In genomic region chr3:95928261-95928657, GRCm38 (mm10) we compare ENCODE assay signal across 8 mouse cellular contexts. TPM values are rescaled to one million over a fixed set of nuclear protein-coding genes. Genes with fewer than 3 reads are reported as not detected.
A peak's percentile ranks its signal among the peaks of the same experiment; 100 is the strongest.
DNase-seq lines count a peak whose midpoint lies in the region; ATAC-seq and TF ChIP-seq lines count a peak whose summit lies in the region.

No protein-coding gene starts in this region.

- WGBS in heart, embryonic 11.5 days (ENCODE audit: insufficient replicate concordance) = 60% methylated on average over 6 of the region's 6 CpGs
- WGBS in forebrain, embryonic 14.5 days = 79% methylated on average over 6 of the region's 6 CpGs
- WGBS in liver, embryonic 15.5 days (ENCODE audit: insufficient replicate concordance) = 30% methylated on average over 6 of the region's 6 CpGs

- H3K4me3 ChIP-seq in heart, embryonic 11.5 days (ENCODE audit: low read depth, low read length) = peak overlapping the region; percentile 96
- H3K4me3 ChIP-seq in CH12.LX (replicated peaks in 1 of 3; ENCODE audit: low read depth in 2 of 3, low read length in 2 of 3, poor library complexity in 1 of 3) = peak overlapping the region; percentile 58 to 92 (median 81)
- peak overlapping the region; percentile 90 for H3K4me3 ChIP-seq in forebrain, embryonic 14.5 days (ENCODE audit: low read depth, low read length)
- H3K4me3 ChIP-seq in liver, embryonic 15.5 days (replicated peaks) = peak overlapping the region; percentile 90

- no peak for TF ChIP-seq EP300 in CH12.LX (IDR thresholded peaks at IDR 0.05; ENCODE audit: low read length)

- H3K36me3 ChIP-seq in heart, embryonic 11.5 days (ENCODE audit: control insufficient read depth, insufficient read depth, low read length) = no peaks in the 10 kb centered on the region
- peaks cover under 1 to 6% of the 10 kb centered on the region in 2 experiments for H3K36me3 ChIP-seq in CH12.LX (replicated peaks in 1 of 2; ENCODE audit: control insufficient read depth in 1 of 2, insufficient read depth in 1 of 2, low read length in 1 of 2)
- H3K36me3 ChIP-seq in forebrain, embryonic 14.5 days (ENCODE audit: control insufficient read depth, insufficient read depth, low read length) = no peaks in the 10 kb centered on the region
- peaks cover 2% of the 10 kb centered on the region for H3K36me3 ChIP-seq in liver, embryonic 15.5 days (replicated peaks)

- intact Hi-C loops in heart, postnatal 10 days (cut with DNase I) = loop anchor here (2.0 kb wide), 1 partner anchor 29 kb away; no protein-coding TSS in a partner anchor

- H3K27ac ChIP-seq in heart, embryonic 11.5 days (ENCODE audit: low read depth, low read length) = peak overlapping the region; percentile 82
- H3K27ac ChIP-seq in CH12.LX (ENCODE audit: insufficient read depth, low read depth) = peak overlapping the region; percentile 62; the same call in 1 of the 2 replicates
- peak overlapping the region; percentile 82 for H3K27ac ChIP-seq in forebrain, embryonic 14.5 days (ENCODE audit: low read depth, low read length)
- H3K27ac ChIP-seq in liver, embryonic 15.5 days (replicated peaks) = peak overlapping the region; percentile 92

- in situ Hi-C loops in CH12.LX (cut with MboI; ENCODE audit: low pct_ligation_motif_present, low pct_unique_long_range_greater_than_20kb, low sequenced_read_pairs) = no loop called here

- no peak for TF ChIP-seq RAD21 in CH12.LX (IDR thresholded peaks at IDR 0.05; ENCODE audit: low read depth, low read length)

- TF ChIP-seq POLR2A in CH12.LX (IDR thresholded peaks at IDR 0.05; ENCODE audit: low read depth, low read length) = no peak

- peaks cover 41% of the 10 kb centered on the region for H3K79me2 ChIP-seq in CH12.LX (replicated peaks; ENCODE audit: control insufficient read depth, extremely low read depth, insufficient read depth, poor library complexity, severe bottlenecking)

- DNase-seq in heart, postnatal 10 days = no peak
- no peak for DNase-seq in CH12.LX (ENCODE audit: extremely low read depth)
- DNase-seq in forebrain, embryonic 14.5 days (ENCODE audit: low spot score) = no peak
- no peak for DNase-seq in natural killer cell, adult 2 months (ENCODE audit: low spot score in 2 of 2)
- no peak for DNase-seq in cerebellum, adult 18-20 months

- H3K4me1 ChIP-seq in heart, embryonic 11.5 days (ENCODE audit: control insufficient read depth, insufficient read depth, low read length) = peaks cover 7% of the 10 kb centered on the region; the same call in 1 of the 2 replicates
- H3K4me1 ChIP-seq in CH12.LX (ENCODE audit: control insufficient read depth in 1 of 2, insufficient read depth in 2 of 2) = peaks cover 8 to 19% of the 10 kb centered on the region in 2 experiments
- H3K4me1 ChIP-seq in forebrain, embryonic 14.5 days (ENCODE audit: control insufficient read depth, insufficient read depth, low read length) = peaks cover 9% of the 10 kb centered on the region
- H3K4me1 ChIP-seq in liver, embryonic 15.5 days (replicated peaks) = peaks cover 35% of the 10 kb centered on the region

- ATAC-seq in heart, embryonic 11.5 days (replicated peaks; ENCODE audit: insufficient number of reproducible peaks, low FRiP score, low TSS enrichment) = no peak
- ATAC-seq in forebrain, embryonic 14.5 days = no peak
- ATAC-seq in liver, embryonic 15.5 days (ENCODE audit: insufficient read depth) = no peak
- ATAC-seq in megakaryocyte-erythroid progenitor cell, adult 5-6 weeks (replicated peaks; ENCODE audit: low FRiP score, low TSS enrichment, poor library complexity, severe bottlenecking) = no peak

- dilution Hi-C loops in CH12.LX (cut with MboI; ENCODE audit: extremely low pct_ligation_motif_present, extremely low pct_unique_long_range_greater_than_20kb, low sequenced_read_pairs) = no loop called here

- TF ChIP-seq CTCF in CH12.LX (conservative IDR thresholded peaks at IDR 0.05 in 1 of 2, IDR thresholded peaks at IDR 0.05 in 1 of 2; ENCODE audit: low read depth in 2 of 2, low read length in 2 of 2) = no peak

- no peaks in the 10 kb centered on the region for H3K27me3 ChIP-seq in heart, embryonic 11.5 days (ENCODE audit: control insufficient read depth, insufficient read depth, low read length)
- no peaks in the 10 kb centered on the region for H3K27me3 ChIP-seq in CH12.LX (replicated peaks)
- no peaks in the 10 kb centered on the region for H3K27me3 ChIP-seq in forebrain, embryonic 14.5 days (replicated peaks; ENCODE audit: control insufficient read depth, insufficient read depth, low read length)
- H3K27me3 ChIP-seq in liver, embryonic 15.5 days = no peaks in the 10 kb centered on the region

- H3K9ac ChIP-seq in heart, embryonic 11.5 days (ENCODE audit: low read depth, low read length) = peak overlapping the region; percentile 71
- peak overlapping the region; percentile 96 for H3K9ac ChIP-seq in CH12.LX (ENCODE audit: insufficient read depth, low read depth)
- peak overlapping the region; percentile 62; the same call in 1 of the 2 replicates for H3K9ac ChIP-seq in forebrain, embryonic 14.5 days (ENCODE audit: low read length)
- peak overlapping the region; percentile 77 for H3K9ac ChIP-seq in liver, embryonic 15.5 days

- peak overlapping the region; percentile 60 for H3K4me2 ChIP-seq in heart, embryonic 11.5 days
- peak overlapping the region; percentile 64 for H3K4me2 ChIP-seq in CH12.LX (ENCODE audit: insufficient read depth, low read depth, poor library complexity, severe bottlenecking)
- peak overlapping the region; percentile 68 for H3K4me2 ChIP-seq in forebrain, embryonic 14.5 days (ENCODE audit: low read length)
- peak overlapping the region; percentile 77 for H3K4me2 ChIP-seq in liver, embryonic 15.5 days

- no peaks in the 10 kb centered on the region for H3K9me3 ChIP-seq in heart, embryonic 11.5 days (replicated peaks; ENCODE audit: control insufficient read depth, low read length)
- H3K9me3 ChIP-seq in CH12.LX (replicated peaks; ENCODE audit: low read length) = no peaks in the 10 kb centered on the region
- no peaks in the 10 kb centered on the region for H3K9me3 ChIP-seq in forebrain, embryonic 14.5 days (replicated peaks; ENCODE audit: control insufficient read depth, low read length)
- no peaks in the 10 kb centered on the region for H3K9me3 ChIP-seq in liver, embryonic 15.5 days (replicated peaks)

RNA-seq across cellular contexts. Expression of gene Anp32e, which starts 0.8 kb away (rescaled TPM):
- 71.0 and 88.5 TPM in 2 replicates for polyA plus RNA-seq in heart, embryonic 11.5 days (2014; fragmentation: Nextera tagmentation; extraction: Ambion mirVana)
- total RNA-seq in heart, postnatal 10 days (2021) = 100 to 1,000 TPM; 102 to 109 TPM
- total RNA-seq in CH12.LX (2012; rRNA removed) (85.2 and 126 TPM in 2 replicates), CH12.LX (2014; rRNA removed) (64.8 and 74.2 TPM in 2 replicates)
- 439 and 608 TPM in 2 replicates for polyA plus RNA-seq in CH12.LX (2012; ENCODE audit: insufficient read length, low read depth)
- 49.1 and 50.0 TPM in 2 replicates for polyA plus RNA-seq in forebrain, embryonic 14.5 days (2014; fragmentation: Nextera tagmentation; extraction: Ambion mirVana)
- 117 and 129 TPM in 2 replicates for polyA plus RNA-seq in liver, embryonic 15.5 days (2015; fragmentation: Nextera tagmentation; extraction: Ambion mirVana)
- total RNA-seq in megakaryocyte-erythroid progenitor cell, adult 5-6 weeks (2014; fragmentation: Nextera tagmentation) = 136 and 186 TPM in 2 replicates
- total RNA-seq in megakaryocyte-erythroid progenitor cell, adult 5-6 weeks (2017) = 505 and 626 TPM in 2 replicates

RNA-seq across cellular contexts. Expression of gene Car14, which starts 23.8 kb away (rescaled TPM):
- polyA plus RNA-seq in heart, embryonic 11.5 days (2014; fragmentation: Nextera tagmentation; extraction: Ambion mirVana) = 39.0 and 39.1 TPM in 2 replicates
- total RNA-seq in heart, postnatal 10 days (2021) = 100 to 1,000 TPM; 142 to 150 TPM
- total RNA-seq in CH12.LX (2012; rRNA removed) (0.13 TPM in 2 replicates), CH12.LX (2014; rRNA removed) (not detected in 2 replicates)
- polyA plus RNA-seq in CH12.LX (2012; ENCODE audit: insufficient read length, low read depth) = 0.36 and 0.97 TPM in 2 replicates
- 15.5 and 19.9 TPM in 2 replicates for polyA plus RNA-seq in forebrain, embryonic 14.5 days (2014; fragmentation: Nextera tagmentation; extraction: Ambion mirVana)
- polyA plus RNA-seq in liver, embryonic 15.5 days (2015; fragmentation: Nextera tagmentation; extraction: Ambion mirVana) = 11.8 and 15.6 TPM in 2 replicates
- total RNA-seq in megakaryocyte-erythroid progenitor cell, adult 5-6 weeks (2014; fragmentation: Nextera tagmentation) = not detected in 2 replicates
- not detected in 2 replicates for total RNA-seq in megakaryocyte-erythroid progenitor cell, adult 5-6 weeks (2017)

RNA-seq across cellular contexts. Expression of gene Aph1a, which starts 34.5 kb away (rescaled TPM):
- 25.9 and 42.4 TPM in 2 replicates for polyA plus RNA-seq in heart, embryonic 11.5 days (2014; fragmentation: Nextera tagmentation; extraction: Ambion mirVana)
- 100 to 1,000 TPM; 147 to 151 TPM for total RNA-seq in heart, postnatal 10 days (2021)
- total RNA-seq in CH12.LX (2012; rRNA removed) (63.8 and 69.4 TPM in 2 replicates), CH12.LX (2014; rRNA removed) (45.5 and 46.6 TPM in 2 replicates)
- 59.9 and 62.2 TPM in 2 replicates for polyA plus RNA-seq in CH12.LX (2012; ENCODE audit: insufficient read length, low read depth)
- polyA plus RNA-seq in forebrain, embryonic 14.5 days (2014; fragmentation: Nextera tagmentation; extraction: Ambion mirVana) = 48.8 and 51.7 TPM in 2 replicates
- 11.8 and 13.3 TPM in 2 replicates for polyA plus RNA-seq in liver, embryonic 15.5 days (2015; fragmentation: Nextera tagmentation; extraction: Ambion mirVana)
- 35.7 and 42.8 TPM in 2 replicates for total RNA-seq in megakaryocyte-erythroid progenitor cell, adult 5-6 weeks (2014; fragmentation: Nextera tagmentation)
- 16.2 and 21.1 TPM in 2 replicates for total RNA-seq in megakaryocyte-erythroid progenitor cell, adult 5-6 weeks (2017)

RNA-seq across cellular contexts. Expression of gene BC028528, which starts 36.5 kb away (rescaled TPM):
- 29.3 and 29.5 TPM in 2 replicates for polyA plus RNA-seq in heart, embryonic 11.5 days (2014; fragmentation: Nextera tagmentation; extraction: Ambion mirVana)
- 10 to 100 TPM; 26.1 to 38.7 TPM for total RNA-seq in heart, postnatal 10 days (2021)
- 15.6 and 17.2 TPM in 2 replicates for total RNA-seq in CH12.LX (2012; rRNA removed)
- 40.6 and 54.0 TPM in 2 replicates for total RNA-seq in CH12.LX (2014; rRNA removed)
- 43.9 and 46.1 TPM in 2 replicates for polyA plus RNA-seq in CH12.LX (2012; ENCODE audit: insufficient read length, low read depth)
- polyA plus RNA-seq in forebrain, embryonic 14.5 days (2014; fragmentation: Nextera tagmentation; extraction: Ambion mirVana) = 13.1 and 15.4 TPM in 2 replicates
- polyA plus RNA-seq in liver, embryonic 15.5 days (2015; fragmentation: Nextera tagmentation; extraction: Ambion mirVana) = 6.6 and 7.0 TPM in 2 replicates
- 2.1 and 2.3 TPM in 2 replicates for total RNA-seq in megakaryocyte-erythroid progenitor cell, adult 5-6 weeks (2014; fragmentation: Nextera tagmentation)
- total RNA-seq in megakaryocyte-erythroid progenitor cell, adult 5-6 weeks (2017) = 2.3 and 14.6 TPM in 2 replicates

RNA-seq across cellular contexts. Expression of gene Ciart, which starts 46.2 kb away (rescaled TPM):
- 5.9 and 7.1 TPM in 2 replicates for polyA plus RNA-seq in heart, embryonic 11.5 days (2014; fragmentation: Nextera tagmentation; extraction: Ambion mirVana)
- total RNA-seq in heart, postnatal 10 days (2021) = 1 to 10 TPM; 2.2 to 2.9 TPM
- total RNA-seq in CH12.LX (2012; rRNA removed) (0.88 and 1.0 TPM in 2 replicates), CH12.LX (2014; rRNA removed) (1.0 and 1.2 TPM in 2 replicates)
- 5.1 and 5.8 TPM in 2 replicates for polyA plus RNA-seq in CH12.LX (2012; ENCODE audit: insufficient read length, low read depth)
- polyA plus RNA-seq in forebrain, embryonic 14.5 days (2014; fragmentation: Nextera tagmentation; extraction: Ambion mirVana) = 2.7 and 2.8 TPM in 2 replicates
- 1.2 and 1.4 TPM in 2 replicates for polyA plus RNA-seq in liver, embryonic 15.5 days (2015; fragmentation: Nextera tagmentation; extraction: Ambion mirVana)
- 0.69 and 3.3 TPM in 2 replicates for total RNA-seq in megakaryocyte-erythroid progenitor cell, adult 5-6 weeks (2014; fragmentation: Nextera tagmentation)
- total RNA-seq in megakaryocyte-erythroid progenitor cell, adult 5-6 weeks (2017) = 0.66 and 2.8 TPM in 2 replicates
